Mouse (Mus musculus): ENCODE data around the gene Rasl12. TPM values are rescaled to one million over a fixed set of nuclear protein-coding genes. Genes with fewer than 3 reads are reported as not detected.

Rasl12 gene
- polyA plus RNA-seq, 1 experiment from 2014 or later, result 18.0 TPM

DNA sequence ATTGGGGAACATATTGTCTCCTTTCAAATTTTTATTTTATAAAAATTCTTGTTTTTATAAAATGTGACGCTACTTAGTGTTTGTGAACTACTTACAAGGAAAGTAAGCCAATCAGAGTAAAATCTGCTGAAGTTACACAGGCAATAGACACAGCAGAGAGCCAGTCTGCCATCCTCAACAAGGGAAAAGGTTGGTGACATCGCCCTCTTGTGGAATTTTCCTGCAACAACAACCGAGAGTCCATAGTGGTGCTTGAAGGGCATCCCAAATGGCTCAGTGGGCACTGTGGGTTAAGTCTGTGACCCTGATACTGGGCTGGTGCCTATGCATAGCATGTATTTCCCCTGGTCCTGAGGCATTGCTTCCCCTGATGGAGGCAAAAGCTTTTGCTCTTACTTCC, 33.9 kb downstream of the Rasl12 start:
- WGBS, result under 1% methylated on average over 3 of the region's 3 CpGs
- Histone ChIP-seq H3K36me3 (ENCODE audit: insufficient read depth, low read length) (no peaks in the 10 kb centered on the region), H3K27me3 (ENCODE audit: insufficient read depth, low read length) (no peaks in the 10 kb centered on the region), H3K4me1 (ENCODE audit: insufficient read depth, low read length) (peaks cover 8% of the 10 kb centered on the region), H3K4me2 (replicated peaks; ENCODE audit: low read depth, low read length) (no peak overlapping the region), H3K9ac (replicated peaks; ENCODE audit: low read length) (no peak overlapping the region), H3K9me3 (ENCODE audit: low read length) (no peaks in the 10 kb centered on the region), H3K4me3 (ENCODE audit: low read length) (no peak overlapping the region), H3K27ac (ENCODE audit: low read length) (no peak overlapping the region)
- ATAC-seq (ENCODE audit: low FRiP score, low TSS enrichment), result no peak

GRCm38 (mm10) chr9:65434140-65434539, 35.8 kb downstream of the Rasl12 start:
- WGBS, result 69% methylated on average over 5 of the region's 5 CpGs
- H3K9ac ChIP-seq (replicated peaks; ENCODE audit: low read length), result no peak overlapping the region
- no peak for ATAC-seq (ENCODE audit: low FRiP score, low TSS enrichment)
- H3K36me3 ChIP-seq (ENCODE audit: insufficient read depth, low read length), result no peaks in the 10 kb centered on the region
- peaks cover 8% of the 10 kb centered on the region for H3K4me1 ChIP-seq (ENCODE audit: insufficient read depth, low read length)
- H3K4me2 ChIP-seq (replicated peaks; ENCODE audit: low read depth, low read length), result no peak overlapping the region
- H3K27ac ChIP-seq (ENCODE audit: low read length), result no peak overlapping the region
- H3K27me3 ChIP-seq (ENCODE audit: insufficient read depth, low read length), result no peaks in the 10 kb centered on the region
- no peak overlapping the region for H3K4me3 ChIP-seq (ENCODE audit: low read length)
- H3K9me3 ChIP-seq (ENCODE audit: low read length), result no peaks in the 10 kb centered on the region

DNA sequence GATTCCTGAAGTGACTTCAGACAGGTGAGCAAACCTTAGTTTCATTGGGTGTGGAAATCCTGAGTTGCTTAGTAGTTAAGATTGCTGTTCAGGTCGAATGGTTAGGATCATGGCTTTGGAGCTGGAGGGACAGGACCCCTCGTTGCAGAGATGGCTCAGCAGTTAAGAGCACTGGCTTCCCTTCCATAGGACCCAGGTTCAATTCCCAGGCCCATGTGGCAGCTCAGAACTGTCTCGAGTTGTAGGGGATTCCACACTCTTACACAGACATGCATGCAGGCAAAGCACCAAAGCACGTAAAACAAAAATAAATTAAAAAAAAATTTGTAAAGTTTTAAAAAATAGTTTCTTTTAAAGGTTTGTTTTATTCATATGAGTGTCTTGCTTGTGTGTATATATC, 36.9 kb downstream of the Rasl12 start:
- Histone ChIP-seq H3K4me2 (replicated peaks; ENCODE audit: low read depth, low read length) (no peak overlapping the region), H3K9me3 (ENCODE audit: low read length) (no peaks in the 10 kb centered on the region), H3K4me1 (ENCODE audit: insufficient read depth, low read length) (peaks cover 8% of the 10 kb centered on the region), H3K9ac (replicated peaks; ENCODE audit: low read length) (no peak overlapping the region), H3K36me3 (ENCODE audit: insufficient read depth, low read length) (no peaks in the 10 kb centered on the region; the same call in 1 of the 2 replicates), H3K4me3 (ENCODE audit: low read length) (no peak overlapping the region; the same call in 1 of the 2 replicates), H3K27ac (ENCODE audit: low read length) (no peak overlapping the region), H3K27me3 (ENCODE audit: insufficient read depth, low read length) (no peaks in the 10 kb centered on the region)
- WGBS, result 78% methylated on average over 4 of the region's 4 CpGs
- peak; percentile 59 for ATAC-seq (ENCODE audit: low FRiP score, low TSS enrichment)

- Histone ChIP-seq H3K4me3 (ENCODE audit: low read length) (peak within 1 kb of the TSS; percentile 98), H3K27ac (ENCODE audit: low read length) (peak within 1 kb of the TSS; percentile 55; the same call in 1 of the 2 replicates), H3K4me1 (ENCODE audit: insufficient read depth, low read length) (peaks cover 8% of the 10 kb centered on the region), H3K4me2 (replicated peaks; ENCODE audit: low read depth, low read length) (peak within 1 kb of the TSS; percentile 66), H3K9me3 (ENCODE audit: low read length) (no peaks in the 10 kb centered on the region), H3K27me3 (ENCODE audit: insufficient read depth, low read length) (no peaks in the 10 kb centered on the region), H3K36me3 (ENCODE audit: insufficient read depth, low read length) (peaks cover 6% of the 10 kb centered on the region), H3K9ac (replicated peaks; ENCODE audit: low read length) (peak within 1 kb of the TSS; percentile 89)
- under 1% methylated on average over 54 of the region's 54 CpGs for WGBS
- ATAC-seq (ENCODE audit: low FRiP score, low TSS enrichment), result peak; percentile 88
Observed at GRCm38 (mm10) chr9:65435671-65436301, 37.5 kb downstream of the Rasl12 start, which contains the start of gene Mtfmt. TSS of gene Mtfmt (plus strand) at chr9:65435782.

GRCm38 (mm10) chr9:65444692-65445091, 46.4 kb downstream of the Rasl12 start:
- Histone ChIP-seq H3K4me3 (ENCODE audit: low read length) (no peak overlapping the region), H3K4me2 (replicated peaks; ENCODE audit: low read depth, low read length) (no peak overlapping the region), H3K4me1 (ENCODE audit: insufficient read depth, low read length) (no peaks in the 10 kb centered on the region), H3K9ac (replicated peaks; ENCODE audit: low read length) (no peak overlapping the region), H3K27ac (ENCODE audit: low read length) (no peak overlapping the region), H3K27me3 (ENCODE audit: insufficient read depth, low read length) (no peaks in the 10 kb centered on the region), H3K36me3 (ENCODE audit: insufficient read depth, low read length) (peaks cover 44% of the 10 kb centered on the region), H3K9me3 (ENCODE audit: low read length) (no peaks in the 10 kb centered on the region)
- WGBS, result 90% methylated on average over 4 of the region's 4 CpGs
- no peak for ATAC-seq (ENCODE audit: low FRiP score, low TSS enrichment)

DNA sequence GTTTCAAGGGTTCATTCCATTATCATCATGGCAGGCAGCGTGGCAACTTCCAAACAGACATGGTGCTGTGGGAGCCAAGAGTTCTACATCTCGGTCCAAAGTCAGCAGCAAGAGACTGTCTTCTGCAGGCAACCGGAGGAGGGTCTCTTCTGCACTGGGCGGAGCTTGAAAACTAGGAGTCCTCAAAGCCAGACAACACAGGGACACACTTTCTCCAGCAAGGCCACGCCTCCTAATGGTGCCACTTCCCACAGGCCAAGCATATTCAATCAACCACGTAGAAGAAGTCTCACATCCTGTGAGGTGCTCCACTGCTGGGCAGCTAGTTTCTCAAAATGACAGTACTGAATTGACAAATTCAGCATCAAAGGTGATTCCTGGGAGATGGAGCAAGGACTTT, 49.6 kb downstream of the Rasl12 start:
- 84% methylated on average over 6 of the region's 6 CpGs for WGBS
- no peak for ATAC-seq (ENCODE audit: low FRiP score, low TSS enrichment)
- Histone ChIP-seq H3K27me3 (ENCODE audit: insufficient read depth, low read length) (no peaks in the 10 kb centered on the region), H3K4me1 (ENCODE audit: insufficient read depth, low read length) (no peaks in the 10 kb centered on the region), H3K9ac (replicated peaks; ENCODE audit: low read length) (no peak overlapping the region), H3K4me3 (ENCODE audit: low read length) (no peak overlapping the region), H3K9me3 (ENCODE audit: low read length) (no peaks in the 10 kb centered on the region), H3K36me3 (ENCODE audit: insufficient read depth, low read length) (peaks cover 36% of the 10 kb centered on the region), H3K27ac (ENCODE audit: low read length) (no peak overlapping the region), H3K4me2 (replicated peaks; ENCODE audit: low read depth, low read length) (no peak overlapping the region)

GRCm38 (mm10) chr9:65458975-65459374, 60.7 kb downstream of the Rasl12 start:
- H3K9ac ChIP-seq (replicated peaks; ENCODE audit: low read length), result no peak overlapping the region
- H3K4me3 ChIP-seq (ENCODE audit: low read length), result no peak overlapping the region
- no peaks in the 10 kb centered on the region for H3K36me3 ChIP-seq (ENCODE audit: insufficient read depth, low read length)
- H3K4me1 ChIP-seq (ENCODE audit: insufficient read depth, low read length), result peaks cover 21% of the 10 kb centered on the region
- ATAC-seq (ENCODE audit: low FRiP score, low TSS enrichment), result no peak
- WGBS, result 96% methylated on average over 2 of the region's 2 CpGs
- H3K27me3 ChIP-seq (ENCODE audit: insufficient read depth, low read length), result no peaks in the 10 kb centered on the region
- H3K9me3 ChIP-seq (ENCODE audit: low read length), result no peaks in the 10 kb centered on the region
- no peak overlapping the region for H3K27ac ChIP-seq (ENCODE audit: low read length)
- H3K4me2 ChIP-seq (replicated peaks; ENCODE audit: low read depth, low read length), result no peak overlapping the region

DNA sequence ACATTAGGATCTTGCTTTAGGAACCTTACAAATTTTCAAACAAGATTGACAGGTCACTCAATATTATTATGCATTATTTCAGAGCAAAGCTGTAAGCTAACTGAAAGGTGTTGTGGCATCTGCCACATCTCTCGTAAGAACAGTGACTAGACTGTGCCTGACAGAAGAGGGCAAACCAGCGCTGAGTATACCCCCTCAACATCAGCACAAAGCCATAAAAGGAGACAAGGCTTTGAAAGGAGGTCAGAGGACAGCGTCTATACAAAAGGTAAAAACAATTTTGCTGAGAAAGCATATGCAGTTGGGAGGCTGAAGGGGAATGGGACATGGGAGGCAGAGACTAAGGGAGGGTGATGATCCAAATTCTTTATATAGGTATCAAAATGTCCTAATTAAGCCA, 61.9 kb downstream of the Rasl12 start:
- Histone ChIP-seq H3K4me3 (ENCODE audit: low read length) (peak overlapping the region; percentile 86), H3K4me1 (ENCODE audit: insufficient read depth, low read length) (peaks cover 21% of the 10 kb centered on the region), H3K4me2 (replicated peaks; ENCODE audit: low read depth, low read length) (peak overlapping the region; percentile 72), H3K9ac (replicated peaks; ENCODE audit: low read length) (0 out of 2 replicates have a peak overlapping the region, but pooled peaks have one; percentile 44), H3K27ac (ENCODE audit: low read length) (peak overlapping the region; percentile 91), H3K9me3 (ENCODE audit: low read length) (no peaks in the 10 kb centered on the region), H3K27me3 (ENCODE audit: insufficient read depth, low read length) (no peaks in the 10 kb centered on the region), H3K36me3 (ENCODE audit: insufficient read depth, low read length) (peaks cover 1% of the 10 kb centered on the region; the same call in 1 of the 2 replicates)
- 0 out of 2 replicates have a peak, but pooled peaks have one; percentile 1 for ATAC-seq (ENCODE audit: low FRiP score, low TSS enrichment)
- WGBS, result 33% methylated on average over 3 of the region's 3 CpGs

GRCm38 (mm10) chr9:65460732-65461442, 62.6 kb downstream of the Rasl12 start, which contains the start of gene Spg21:
TSS of gene Spg21 (plus strand) at chr9:65460947.
- H3K36me3 ChIP-seq (ENCODE audit: insufficient read depth, low read length), result peaks cover 8% of the 10 kb centered on the region
- peak within 1 kb of the TSS; percentile 91 for H3K27ac ChIP-seq (ENCODE audit: low read length)
- H3K4me1 ChIP-seq (ENCODE audit: insufficient read depth, low read length), result peaks cover 21% of the 10 kb centered on the region
- under 1% methylated on average over 53 of the region's 53 CpGs for WGBS
- peak within 1 kb of the TSS; percentile 72 for H3K4me2 ChIP-seq (replicated peaks; ENCODE audit: low read depth, low read length)
- H3K9ac ChIP-seq (replicated peaks; ENCODE audit: low read length), result peak within 1 kb of the TSS; percentile 88
- H3K4me3 ChIP-seq (ENCODE audit: low read length), result peak within 1 kb of the TSS; percentile 86
- H3K27me3 ChIP-seq (ENCODE audit: insufficient read depth, low read length), result no peaks in the 10 kb centered on the region
- peak; percentile 96 for ATAC-seq (ENCODE audit: low FRiP score, low TSS enrichment)
- no peaks in the 10 kb centered on the region for H3K9me3 ChIP-seq (ENCODE audit: low read length)

- no peak for ATAC-seq (ENCODE audit: low FRiP score, low TSS enrichment)
Observed at GRCm38 (mm10) chr9:65462544-65462943, 64.2 kb downstream of the Rasl12 start.

More at GRCm38 (mm10) chr9:65462544-65462943, 64.2 kb downstream of the Rasl12 start:
- Histone ChIP-seq H3K4me2 (replicated peaks; ENCODE audit: low read depth, low read length) (no peak overlapping the region), H3K27me3 (ENCODE audit: insufficient read depth, low read length) (no peaks in the 10 kb centered on the region), H3K27ac (ENCODE audit: low read length) (no peak overlapping the region), H3K4me1 (ENCODE audit: insufficient read depth, low read length) (peaks cover 21% of the 10 kb centered on the region), H3K4me3 (ENCODE audit: low read length) (no peak overlapping the region), H3K9me3 (ENCODE audit: low read length) (no peaks in the 10 kb centered on the region), H3K9ac (replicated peaks; ENCODE audit: low read length) (no peak overlapping the region), H3K36me3 (ENCODE audit: insufficient read depth, low read length) (peaks cover 10% of the 10 kb centered on the region)
- 82% methylated on average over 5 of the region's 5 CpGs for WGBS

Data from kidney, embryonic 16.5 days (tissue).